Mouse (Mus musculus) neural tube, embryonic 15.5 days (tissue): ENCODE measurements around the gene Zcchc2. TPM values are rescaled to one million over a fixed set of nuclear protein-coding genes. Genes with fewer than 3 reads are reported as not detected.

ENCODE experiments used
- ATAC-seq: fragments of 200-750 bp; cut with Nextera tagmentation; 2 replicates; pipeline ENCODE4 v1.8.0; 2017; ENCODE audit warnings: mild to moderate bottlenecking, moderate TSS enrichment, moderate library complexity; ENCODE audit not compliant: low FRiP score
- H3K27ac ChIP-seq: fragments of 300-500 bp; sonication (generic); replicated peaks from 2 replicates; pipeline ENCODE4 v1.5.1; 2015; ENCODE audit warnings: mild to moderate bottlenecking, inconsistent platforms
- H3K27me3 ChIP-seq: fragments of 300-500 bp; sonication (generic); replicated peaks from 2 replicates; pipeline ENCODE4 v1.6.1; 2015; ENCODE audit warnings: inconsistent platforms
- H3K36me3 ChIP-seq: fragments of 300-500 bp; sonication (generic); 2 replicates; pipeline ENCODE4 v1.6.1; 2015; ENCODE audit warnings: inconsistent platforms
- H3K4me1 ChIP-seq: fragments of 300-500 bp; sonication (generic); 2 replicates; pipeline ENCODE4 v1.6.1; 2015; ENCODE audit warnings: inconsistent platforms
- H3K4me2 ChIP-seq: fragments of 300-500 bp; sonication (generic); 2 replicates; pipeline ENCODE4 v1.6.1; 2015; ENCODE audit warnings: inconsistent platforms, mild to moderate bottlenecking, moderate library complexity
- H3K4me3 ChIP-seq: fragments of 300-500 bp; sonication (generic); replicated peaks from 2 replicates; pipeline ENCODE4 v1.5.1; 2015; ENCODE audit warnings: mild to moderate bottlenecking, inconsistent platforms
- H3K9ac ChIP-seq: fragments of 300-500 bp; sonication (generic); replicated peaks from 2 replicates; pipeline ENCODE4 v1.6.1; 2015; ENCODE audit warnings: mild to moderate bottlenecking, inconsistent platforms
- H3K9me3 ChIP-seq: fragments of 300-500 bp; sonication (generic); replicated peaks from 2 replicates; pipeline ENCODE4 v1.6.1; 2016; ENCODE audit warnings: inconsistent platforms
- WGBS: fragments of 180-500 bp; shearing (Covaris S2); methylation state at CpG from one replicate; pipeline ENCODE4 v1.1.7; 2015; ENCODE audit warnings: mixed read lengths; 5-methylcytosine and 5-hydroxymethylcytosine counted together
- polyA plus RNA-seq: library from polyadenylated mRNA; unstranded; fragments of >200 nt; fragmentation: Nextera tagmentation; extraction: Ambion mirVana; gene quantifications from 2 replicates; pipeline ENCODE4 v1.2.1, GENCODE M21; 2015

Gene Zcchc2
- polyA plus RNA-seq, 1 experiment from 2014 or later, result 2.4 TPM

DNA sequence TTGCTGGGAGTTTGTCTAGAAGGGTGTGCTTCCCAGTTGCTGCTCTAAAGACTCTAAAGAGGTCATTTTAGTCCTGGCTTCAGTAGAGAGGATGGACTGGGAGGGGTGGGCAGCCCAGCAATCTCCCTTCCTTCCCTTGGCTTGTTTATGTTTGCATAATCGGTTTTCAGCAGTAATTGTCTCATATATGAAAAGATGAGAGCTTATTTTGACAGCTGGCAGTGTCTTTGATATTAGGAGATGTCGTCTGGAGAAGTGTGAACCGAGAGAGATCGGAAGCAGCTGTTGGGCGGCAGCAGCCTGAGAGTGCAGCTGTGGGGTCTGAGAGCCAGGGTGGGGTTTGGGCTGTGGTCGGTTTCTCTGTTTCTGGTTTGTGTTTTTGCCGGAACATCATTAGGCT lies 75.5 kb downstream of the Zcchc2 start:
- 62% methylated on average over 7 of the region's 7 CpGs for WGBS
- no peaks in the 10 kb centered on the region for H3K36me3 ChIP-seq
- no peak overlapping the region for H3K27ac ChIP-seq
- H3K9ac ChIP-seq, result no peak overlapping the region
- no peak overlapping the region for H3K4me3 ChIP-seq
- no peaks in the 10 kb centered on the region for H3K27me3 ChIP-seq
- no peak overlapping the region for H3K4me2 ChIP-seq
- no peaks in the 10 kb centered on the region for H3K4me1 ChIP-seq
- no peaks in the 10 kb centered on the region for H3K9me3 ChIP-seq
- ATAC-seq, result no peak

DNA sequence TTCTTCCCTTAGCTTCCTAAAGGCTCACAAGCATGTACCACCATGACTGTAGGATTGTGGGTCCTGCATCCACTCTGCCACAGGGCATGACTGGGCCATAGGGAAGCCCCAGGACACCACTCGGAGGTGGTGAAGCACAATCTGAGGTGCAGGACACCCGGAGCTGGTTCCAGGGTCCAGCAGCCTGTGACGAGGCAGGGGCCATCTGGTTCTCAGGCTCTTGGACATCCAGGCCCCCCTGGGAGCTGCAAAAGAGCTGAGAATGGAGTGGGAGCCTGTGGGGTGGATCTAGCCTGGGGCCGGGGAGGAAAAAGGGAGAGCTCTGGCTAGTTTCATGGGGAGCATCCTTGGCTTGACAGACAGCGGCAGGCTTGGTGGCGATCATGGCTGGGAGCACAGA lies 77.1 kb downstream of the Zcchc2 start:
- Histone ChIP-seq H3K4me1 (peaks cover 9% of the 10 kb centered on the region), H3K4me3 (no peak overlapping the region), H3K36me3 (no peaks in the 10 kb centered on the region), H3K4me2 (no peak overlapping the region), H3K27ac (no peak overlapping the region), H3K9ac (no peak overlapping the region), H3K9me3 (no peaks in the 10 kb centered on the region), H3K27me3 (no peaks in the 10 kb centered on the region)
- 77% methylated on average over 6 of the region's 6 CpGs for WGBS
- ATAC-seq, result no peak

DNA sequence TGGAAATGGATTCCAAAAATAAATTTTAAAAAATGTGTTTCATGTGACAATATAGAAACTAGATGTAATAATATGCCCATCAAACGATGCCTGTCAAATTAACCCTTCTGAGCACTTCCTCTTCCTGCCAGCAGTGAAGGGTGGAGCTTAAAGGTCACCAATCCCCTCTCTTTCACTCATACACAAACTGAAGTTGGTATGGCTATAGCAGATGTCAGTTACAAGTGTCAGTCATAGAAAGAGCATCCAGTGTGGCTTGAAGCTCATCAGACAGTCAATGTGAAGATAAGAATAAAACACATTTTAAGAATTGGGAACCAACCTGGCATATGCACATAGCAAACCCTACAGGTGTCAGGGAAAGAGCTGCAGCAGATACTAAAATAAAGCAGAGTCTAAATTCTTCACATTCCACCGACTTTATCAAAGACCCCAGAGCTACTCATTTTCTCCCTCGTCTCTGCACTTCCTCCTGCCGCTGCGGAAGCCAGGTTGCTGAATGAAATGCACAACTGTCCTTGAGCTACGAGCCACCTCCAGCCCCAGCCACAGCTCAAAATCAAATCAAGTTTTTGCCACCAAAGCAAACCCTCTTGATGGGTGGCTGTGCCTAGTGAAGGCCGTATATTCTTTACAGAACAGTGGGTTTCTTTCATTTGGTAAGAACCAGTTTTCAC lies 79.8 kb downstream of the Zcchc2 start:
- no peak for ATAC-seq
- no peaks in the 10 kb centered on the region for H3K27me3 ChIP-seq
- H3K9ac ChIP-seq, result no peak overlapping the region
- peaks cover 9% of the 10 kb centered on the region for H3K4me1 ChIP-seq
- no peaks in the 10 kb centered on the region for H3K9me3 ChIP-seq
- WGBS, result 75% methylated on average over 7 of the region's 7 CpGs
- no peak overlapping the region for H3K27ac ChIP-seq
- no peaks in the 10 kb centered on the region for H3K36me3 ChIP-seq
- H3K4me3 ChIP-seq, result no peak overlapping the region
- H3K4me2 ChIP-seq, result no peak overlapping the region

DNA sequence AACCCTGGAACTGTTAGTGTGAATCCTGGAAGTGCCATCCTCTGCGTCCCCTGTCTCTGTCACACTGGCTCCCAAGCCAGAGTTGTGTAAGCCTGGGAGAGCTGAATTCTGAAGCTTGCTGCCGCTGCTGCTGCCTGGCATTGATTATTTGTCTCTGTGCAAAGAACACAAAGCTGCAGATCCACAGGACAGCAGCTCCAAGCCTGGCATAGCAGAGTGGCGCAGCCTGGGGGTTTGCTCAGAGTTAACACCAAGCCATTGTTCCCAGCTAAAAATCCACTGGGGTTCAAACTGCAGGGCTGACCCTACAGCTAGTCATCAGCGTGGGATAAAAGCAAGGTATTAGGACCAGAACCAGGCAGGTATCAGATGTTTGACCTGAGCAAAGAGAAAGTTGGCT lies 80.6 kb downstream of the Zcchc2 start:
- H3K4me2 ChIP-seq, result no peak overlapping the region
- H3K4me1 ChIP-seq, result peaks cover 9% of the 10 kb centered on the region
- H3K36me3 ChIP-seq, result no peaks in the 10 kb centered on the region
- H3K27me3 ChIP-seq, result no peaks in the 10 kb centered on the region
- no peak overlapping the region for H3K4me3 ChIP-seq
- 58% methylated on average over 4 of the region's 4 CpGs for WGBS
- H3K9ac ChIP-seq, result no peak overlapping the region
- no peak for ATAC-seq
- no peaks in the 10 kb centered on the region for H3K9me3 ChIP-seq
- no peak overlapping the region for H3K27ac ChIP-seq

GRCm38 (mm10) chr1:106071237-106072070 lies 81.2 kb downstream of the Zcchc2 start:
- H3K4me2 ChIP-seq, result peak overlapping the region; percentile 52
- H3K36me3 ChIP-seq, result no peaks in the 10 kb centered on the region
- peak; percentile 89 for ATAC-seq
- no peaks in the 10 kb centered on the region for H3K9me3 ChIP-seq
- WGBS, result 10% methylated on average over 9 of the region's 9 CpGs
- H3K4me1 ChIP-seq, result peaks cover 9% of the 10 kb centered on the region
- H3K27me3 ChIP-seq, result no peaks in the 10 kb centered on the region
- 0 out of 2 replicates have a peak overlapping the region, but pooled peaks have one; percentile 11 for H3K9ac ChIP-seq
- H3K4me3 ChIP-seq, result peak overlapping the region; percentile 8; the same call in 1 of the 2 replicates
- no peak overlapping the region; the same call in 1 of the 2 replicates for H3K27ac ChIP-seq

DNA sequence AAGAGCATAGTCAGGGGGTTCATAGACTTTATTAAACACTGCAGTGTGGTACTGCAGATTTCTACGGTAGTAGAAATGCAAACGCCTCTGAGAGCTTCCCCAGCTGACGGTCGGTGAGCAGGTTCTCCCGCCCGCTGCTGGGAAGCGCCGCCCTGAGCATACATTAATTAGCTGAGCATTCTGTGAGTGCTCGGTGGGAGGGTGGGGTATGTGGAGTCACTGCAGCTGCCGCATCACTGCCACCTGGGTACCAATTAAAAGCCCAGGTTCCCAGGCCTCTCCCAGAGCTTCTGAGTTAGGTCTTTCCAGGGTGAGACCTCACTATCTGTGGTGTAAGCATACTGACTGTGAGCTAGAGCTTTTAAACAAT lies 81.8 kb downstream of the Zcchc2 start:
- ATAC-seq, result peak; percentile 83
- peaks cover 9% of the 10 kb centered on the region for H3K4me1 ChIP-seq
- H3K27me3 ChIP-seq, result no peaks in the 10 kb centered on the region
- H3K9ac ChIP-seq, result 0 out of 2 replicates have a peak overlapping the region, but pooled peaks have one; percentile 11
- no peaks in the 10 kb centered on the region for H3K9me3 ChIP-seq
- 3% methylated on average over 10 of the region's 10 CpGs for WGBS
- H3K36me3 ChIP-seq, result no peaks in the 10 kb centered on the region
- H3K27ac ChIP-seq, result no peak overlapping the region; the same call in 1 of the 2 replicates
- H3K4me2 ChIP-seq, result peak overlapping the region; percentile 52
- H3K4me3 ChIP-seq, result peak overlapping the region; percentile 8; the same call in 1 of the 2 replicates

DNA sequence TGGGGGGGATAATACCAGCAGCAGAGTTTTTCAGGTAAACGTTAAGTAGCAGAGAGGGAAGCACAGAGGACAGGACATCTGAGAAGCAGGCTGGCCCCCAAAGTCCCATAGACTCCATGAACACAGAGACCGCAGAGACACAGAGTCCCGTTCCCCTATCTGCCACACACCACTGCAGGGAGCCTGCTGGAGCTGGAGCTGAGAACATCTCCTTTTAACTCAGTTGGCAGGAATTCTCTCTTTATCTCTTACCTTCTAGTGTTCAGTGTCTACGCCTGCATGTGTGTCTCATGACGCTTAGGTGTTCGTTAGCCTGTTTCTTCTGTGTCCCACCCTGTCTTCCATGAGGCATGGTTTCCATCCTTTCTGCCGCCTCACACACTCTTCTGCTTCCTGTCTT lies 83.0 kb downstream of the Zcchc2 start:
- no peak overlapping the region for H3K9ac ChIP-seq
- H3K4me3 ChIP-seq, result no peak overlapping the region
- H3K27ac ChIP-seq, result no peak overlapping the region
- H3K4me2 ChIP-seq, result no peak overlapping the region
- ATAC-seq, result no peak
- no peaks in the 10 kb centered on the region for H3K36me3 ChIP-seq
- H3K27me3 ChIP-seq, result no peaks in the 10 kb centered on the region
- 90% methylated on average over 7 of the region's 7 CpGs for WGBS
- peaks cover 9% of the 10 kb centered on the region for H3K4me1 ChIP-seq
- H3K9me3 ChIP-seq, result no peaks in the 10 kb centered on the region

DNA sequence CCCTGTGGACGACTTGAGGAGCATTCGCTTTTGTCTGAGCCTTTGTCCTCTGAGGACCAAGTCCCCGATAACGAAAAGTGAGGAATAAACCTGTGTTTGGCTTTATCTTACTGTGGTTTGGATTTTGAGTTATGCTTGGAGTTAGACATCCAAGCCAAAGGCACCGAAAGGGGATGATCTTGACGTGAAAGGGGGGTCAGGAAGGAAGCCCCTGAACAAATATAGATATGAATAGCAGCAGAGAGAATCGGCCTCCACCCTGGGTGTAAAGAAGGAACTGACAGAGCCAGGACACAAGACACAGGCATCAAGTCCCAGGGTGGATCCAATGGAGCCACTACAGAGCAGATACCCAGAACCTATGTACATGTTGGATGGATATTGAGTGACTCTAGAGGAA lies 83.9 kb downstream of the Zcchc2 start:
- Histone ChIP-seq H3K9ac (no peak overlapping the region), H3K9me3 (no peaks in the 10 kb centered on the region), H3K4me2 (no peak overlapping the region), H3K4me3 (no peak overlapping the region), H3K36me3 (no peaks in the 10 kb centered on the region), H3K27me3 (no peaks in the 10 kb centered on the region), H3K4me1 (peaks cover 9% of the 10 kb centered on the region), H3K27ac (no peak overlapping the region)
- WGBS, result 84% methylated on average over 7 of the region's 7 CpGs
- ATAC-seq, result no peak

DNA sequence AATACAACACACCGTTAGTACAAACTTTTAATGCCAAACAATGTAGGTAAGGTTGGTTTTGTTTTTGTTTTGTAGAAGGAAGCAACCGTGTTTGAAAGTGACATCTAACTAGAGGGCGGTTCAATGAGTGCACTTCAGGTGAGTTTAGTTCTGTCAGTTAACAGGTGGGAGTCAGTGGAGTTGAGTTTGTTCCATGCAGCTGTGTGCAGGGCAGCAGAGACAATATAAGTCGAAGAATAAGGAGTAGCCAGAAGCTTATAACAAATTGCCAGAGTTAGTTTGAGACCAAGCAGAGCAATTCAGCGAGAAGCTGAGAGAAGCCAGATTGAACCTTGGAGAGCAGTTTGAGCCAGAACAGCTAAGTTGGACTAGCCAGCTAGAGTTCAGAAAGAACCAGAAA lies 84.5 kb downstream of the Zcchc2 start:
- no peak for ATAC-seq
- no peak overlapping the region for H3K4me2 ChIP-seq
- H3K36me3 ChIP-seq, result no peaks in the 10 kb centered on the region
- H3K9ac ChIP-seq, result no peak overlapping the region
- WGBS, result 95% methylated on average over 5 of the region's 5 CpGs
- no peaks in the 10 kb centered on the region for H3K9me3 ChIP-seq
- H3K4me1 ChIP-seq, result peaks cover 9% of the 10 kb centered on the region
- no peaks in the 10 kb centered on the region for H3K27me3 ChIP-seq
- H3K4me3 ChIP-seq, result no peak overlapping the region
- H3K27ac ChIP-seq, result no peak overlapping the region

- Histone ChIP-seq H3K27ac (no peak overlapping the region), H3K4me2 (no peak overlapping the region), H3K4me1 (peaks cover 7% of the 10 kb centered on the region), H3K27me3 (no peaks in the 10 kb centered on the region), H3K4me3 (no peak overlapping the region), H3K9me3 (no peaks in the 10 kb centered on the region), H3K36me3 (no peaks in the 10 kb centered on the region), H3K9ac (no peak overlapping the region)
- no peak for ATAC-seq
- 83% methylated on average over 3 of the region's 3 CpGs for WGBS
Observed at GRCm38 (mm10) chr1:106076641-106077040, 86.4 kb downstream of the Zcchc2 start.

DNA sequence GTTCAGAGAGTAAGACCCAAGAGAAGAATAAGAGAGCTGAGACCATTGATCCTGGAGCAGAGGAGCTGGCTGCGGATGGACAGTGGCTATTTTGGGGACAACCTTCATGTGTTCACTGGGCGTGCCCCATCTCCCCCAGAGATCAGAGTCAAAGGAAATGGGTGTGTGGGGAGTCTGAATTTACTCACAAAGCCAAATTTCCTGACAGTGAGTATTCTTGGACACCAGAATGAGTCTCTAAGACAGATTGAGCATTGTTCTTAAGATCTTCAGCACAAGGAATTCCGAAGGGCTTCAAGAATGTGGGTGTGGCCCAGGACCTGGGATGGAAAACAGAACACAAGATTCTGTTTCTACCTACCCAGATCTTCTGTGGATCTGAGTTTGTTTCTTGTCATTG lies 87.0 kb downstream of the Zcchc2 start:
- no peak overlapping the region for H3K9ac ChIP-seq
- no peak overlapping the region for H3K4me3 ChIP-seq
- no peaks in the 10 kb centered on the region for H3K9me3 ChIP-seq
- H3K4me2 ChIP-seq, result no peak overlapping the region
- no peak for ATAC-seq
- 90% methylated on average over 3 of the region's 3 CpGs for WGBS
- no peaks in the 10 kb centered on the region for H3K27me3 ChIP-seq
- peaks cover 1% of the 10 kb centered on the region for H3K4me1 ChIP-seq
- no peaks in the 10 kb centered on the region for H3K36me3 ChIP-seq
- no peak overlapping the region for H3K27ac ChIP-seq
